Mouse (Mus musculus) olfactory bulb, adult 2 months (tissue): ENCODE data around the gene Capn10.

Source experiments
- CTCF ChIP-seq: fragments of 200-500 bp; IDR thresholded peaks from 2 replicates; pipeline ENCODE4 v1.5.1; 2012; ENCODE audit warnings: low read depth, mild to moderate bottlenecking, low read length, moderate library complexity; ENCODE audit not compliant: insufficient read depth
- POLR2A ChIP-seq: fragments of 200-500 bp; IDR thresholded peaks from 2 replicates; pipeline ENCODE4 v1.6.1; 2012; ENCODE audit warnings: mild to moderate bottlenecking, low read depth, low read length, moderate library complexity; ENCODE audit not compliant: insufficient read depth

GRCm38 (mm10) chr1:92902786-92903185, 31.4 kb upstream of the Capn10 start, which contains the start of gene Ankmy1:
- TF ChIP-seq POLR2A: no peak
- no peak for TF ChIP-seq CTCF
